Mouse (Mus musculus) bone marrow macrophage, adult 2 months (primary cell): Measurements from ENCODE around the gene Mfap3.

Experiments used
- CTCF ChIP-seq: IDR thresholded peaks from 2 replicates; pipeline ENCODE4 v1.5.1; 2012; ENCODE audit warnings: low read depth, mild to moderate bottlenecking, low read length, moderate library complexity
- POLR2A ChIP-seq: IDR thresholded peaks from 2 replicates; pipeline ENCODE4 v1.6.1; 2012; ENCODE audit warnings: mild to moderate bottlenecking, low read depth, low read length, borderline replicate concordance

- no peak for TF ChIP-seq CTCF
- no peak for TF ChIP-seq POLR2A
These were observed 3.2 kb upstream of the Mfap3 start for GRCm38 (mm10) chr11:57515218-57515617.
